Mouse (Mus musculus) yolk sac, embryonic 10.5 days (tissue): ENCODE measurements around the gene Pih1d1.
"Not testable (repeated sequence)": the region's sequence is repeated elsewhere in the genome, so short reads cannot be mapped to it uniquely, and the experiment has no call there.

Experiments
- DNase-seq: peaks from one replicate; pipeline ENCODE4 v3.0.0-alpha.2; 2017; ENCODE audit warnings: low spot score

Gene Pih1d1

GRCm38 (mm10) chr7:45168656-45169055 lies 14.6 kb downstream of the Pih1d1 start:
- no peak for DNase-seq

DNA sequence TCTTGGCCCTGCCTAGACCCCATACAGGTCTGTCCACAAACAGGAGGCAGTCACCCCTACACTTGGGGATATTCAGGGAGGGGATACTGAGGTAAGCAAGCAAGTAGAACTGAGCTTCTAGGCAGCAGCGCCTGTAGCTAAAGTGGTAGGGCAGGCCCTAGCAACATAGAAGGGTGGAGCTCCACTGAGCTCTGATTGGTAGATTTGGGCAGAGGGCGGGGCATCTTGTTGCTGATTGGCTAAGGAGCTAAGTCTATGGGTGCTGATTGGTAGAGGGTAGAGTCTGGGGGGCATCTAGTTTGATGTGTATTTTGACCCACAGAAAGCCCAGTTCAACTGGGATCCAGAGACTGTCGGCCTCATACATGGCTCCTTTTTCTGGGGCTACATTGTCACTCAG lies 15.4 kb downstream of the Pih1d1 start:
- no peak for DNase-seq

DNA sequence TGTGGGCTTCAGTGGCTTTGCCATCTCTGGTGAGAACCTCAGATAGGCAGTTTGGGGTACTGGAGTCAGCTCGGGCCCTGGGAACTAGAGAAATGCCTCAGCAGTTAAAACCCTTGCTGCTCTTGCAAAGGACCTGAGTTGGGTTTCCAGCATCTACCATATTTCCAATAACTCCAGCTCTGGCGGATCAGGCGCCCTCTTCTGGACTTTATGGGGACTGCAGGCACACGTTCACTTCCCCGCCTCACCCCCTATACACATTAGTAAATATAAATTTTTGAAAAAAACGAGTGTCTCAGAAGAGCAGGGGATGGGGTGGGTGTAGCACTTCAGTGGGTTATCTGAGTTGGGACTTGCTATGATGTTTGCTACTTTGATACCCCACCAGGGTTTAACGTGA lies 18.9 kb downstream of the Pih1d1 start:
- no peak for DNase-seq

- not testable (repeated sequence) for DNase-seq
Observed at GRCm38 (mm10) chr7:45173772-45174171, 19.7 kb downstream of the Pih1d1 start.

- no peak for DNase-seq
Observed at GRCm38 (mm10) chr7:45174567-45175280, 20.6 kb downstream of the Pih1d1 start.

DNA sequence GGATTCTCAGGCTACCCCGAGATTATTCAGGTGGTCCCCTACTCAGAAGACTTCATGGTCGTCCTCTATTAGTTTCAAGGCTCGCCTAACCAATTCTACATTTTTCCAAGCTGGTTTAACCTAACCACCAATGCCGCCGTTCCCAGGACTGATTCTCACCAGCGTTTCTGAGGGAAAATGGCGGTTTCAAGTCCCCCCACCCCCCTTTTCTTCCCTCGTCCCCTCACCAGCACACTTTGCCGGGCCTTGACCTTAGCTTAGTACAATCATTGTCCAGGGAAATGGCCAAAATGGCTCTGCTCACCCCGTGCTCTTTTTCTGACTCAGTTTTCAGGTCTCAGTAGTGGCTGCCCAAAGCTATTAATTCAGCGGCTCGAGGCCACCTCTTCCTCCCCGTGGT lies 21.3 kb downstream of the Pih1d1 start:
- no peak for DNase-seq

- no peak for DNase-seq
Observed at GRCm38 (mm10) chr7:45175929-45176328, 21.8 kb downstream of the Pih1d1 start.

- no peak for DNase-seq
Observed at GRCm38 (mm10) chr7:45176356-45176755, 22.3 kb downstream of the Pih1d1 start.

- DNase-seq = no peak
Observed at GRCm38 (mm10) chr7:45178550-45178949, 24.4 kb downstream of the Pih1d1 start.

GRCm38 (mm10) chr7:45179469-45179868 lies 25.4 kb downstream of the Pih1d1 start, which contains the start of gene Gfy:
TSS of gene Gfy (minus strand) at chr7:45179569.
- no peak for DNase-seq

DNA sequence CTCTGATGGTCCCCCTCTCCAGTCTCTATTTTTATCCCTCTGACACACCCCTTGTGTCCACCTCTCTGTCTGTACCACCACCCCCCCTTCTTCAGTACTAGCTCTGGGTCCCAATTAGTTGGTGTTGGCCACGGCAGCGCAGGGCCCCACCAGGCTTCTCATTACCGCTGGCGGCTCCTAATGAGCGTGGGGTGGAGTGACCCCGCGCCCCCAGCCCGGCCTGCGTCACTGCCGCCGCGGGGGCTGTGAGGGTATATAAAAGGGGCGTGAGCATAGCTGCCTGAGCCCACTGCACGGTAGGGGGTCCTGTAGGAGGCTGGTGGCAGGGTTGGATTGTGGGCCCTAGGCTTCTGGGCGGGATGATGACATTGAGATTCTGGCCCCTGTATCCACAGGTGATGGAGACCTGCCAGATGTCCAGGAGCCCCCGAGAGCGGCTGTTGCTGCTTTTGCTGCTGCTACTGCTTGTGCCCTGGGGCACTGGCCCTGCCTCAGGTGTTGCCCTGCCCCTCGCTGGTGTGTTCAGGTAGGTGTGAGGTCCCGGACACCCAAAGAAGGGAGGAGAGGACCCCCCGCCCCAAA lies 26.9 kb downstream of the Pih1d1 start, which contains the start of gene Pth2:
Gene Pth2 (plus strand): TSS at position 100 of the 582 bp plus-strand sequence.
- DNase-seq = no peak

- DNase-seq = no peak
Observed at GRCm38 (mm10) chr7:45181540-45181939, 27.4 kb downstream of the Pih1d1 start.

DNA sequence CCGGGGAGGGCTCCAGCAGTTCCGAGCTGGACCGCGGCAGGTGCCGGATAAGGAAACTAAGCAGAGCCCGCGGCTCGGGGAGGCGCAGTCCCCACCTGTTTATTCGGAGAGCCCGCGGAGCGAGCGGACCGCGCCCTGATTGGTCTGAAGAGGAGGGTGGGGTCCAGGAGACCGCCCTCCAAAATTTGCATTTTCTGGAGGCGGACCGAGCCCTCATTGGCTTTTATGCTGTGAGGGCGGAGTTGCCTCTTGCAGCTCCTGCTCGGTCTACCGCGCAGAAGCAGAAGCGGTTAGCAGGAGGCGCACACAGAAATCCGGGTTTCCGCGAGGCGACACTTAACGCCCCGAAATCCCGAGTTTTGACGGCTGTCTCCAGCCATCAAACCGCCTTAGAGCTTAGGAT lies 28.1 kb downstream of the Pih1d1 start:
- peak; percentile 84 for DNase-seq

GRCm38 (mm10) chr7:45182606-45183005 lies 28.5 kb downstream of the Pih1d1 start:
- DNase-seq = no peak

DNA sequence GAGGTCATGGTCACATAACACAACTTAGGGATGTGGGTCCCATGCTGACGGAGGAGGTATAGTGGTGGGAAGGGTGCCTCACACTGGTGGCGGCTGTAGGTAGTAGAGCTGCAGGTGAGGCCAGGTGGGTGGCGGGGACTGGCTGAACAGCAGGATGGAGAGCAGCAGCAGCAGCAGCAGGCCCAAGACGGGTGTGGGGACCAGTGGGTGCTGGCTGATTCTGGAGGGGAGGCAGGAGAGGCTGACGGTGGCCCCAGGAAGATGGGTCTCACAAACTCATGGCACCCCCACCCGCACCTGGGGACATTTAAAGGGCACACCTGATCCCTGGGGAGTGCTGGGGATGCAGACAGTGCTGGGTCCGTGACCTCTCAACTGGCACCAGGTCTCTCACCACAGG lies 29.6 kb downstream of the Pih1d1 start:
- no peak for DNase-seq

DNA sequence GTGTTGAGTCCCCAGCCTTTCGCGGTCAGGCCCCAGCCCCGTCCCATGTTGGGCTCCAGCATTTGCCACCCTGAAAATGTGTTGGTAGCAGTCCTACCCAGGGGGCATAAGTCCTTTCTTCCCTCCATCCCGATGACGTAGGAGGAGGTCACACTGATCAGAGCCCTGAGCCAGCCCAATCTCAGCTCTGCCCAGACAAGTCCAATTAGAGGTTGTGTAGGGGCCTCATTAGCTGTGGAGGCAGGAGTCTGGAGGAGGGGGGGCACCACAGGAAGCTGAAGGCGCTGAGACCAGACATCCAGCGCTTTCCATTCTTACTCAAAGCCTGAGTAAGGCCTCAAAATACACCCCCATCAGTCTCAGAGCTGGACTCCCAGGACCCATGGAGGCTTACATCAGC lies 31.8 kb downstream of the Pih1d1 start:
- DNase-seq = no peak

GRCm38 (mm10) chr7:45189600-45189999 lies 35.5 kb downstream of the Pih1d1 start:
- no peak for DNase-seq

DNA sequence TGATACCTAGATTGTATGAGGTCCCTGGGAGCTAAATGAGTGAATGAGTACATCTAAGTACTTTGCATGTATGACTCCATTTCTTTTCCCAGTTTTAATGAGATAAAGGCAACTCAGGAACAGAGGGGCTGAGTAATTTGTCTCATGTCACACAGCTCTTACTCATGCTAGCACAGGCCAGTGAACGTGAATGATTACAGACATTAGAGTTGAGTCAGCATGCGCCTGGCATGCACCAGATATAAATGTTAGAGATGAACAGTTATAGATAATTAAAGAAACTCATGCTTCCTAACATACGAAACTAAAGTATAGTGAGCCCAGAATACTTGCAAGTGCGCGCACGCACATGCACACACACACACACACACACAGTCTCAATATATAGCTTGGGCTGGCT lies 36.1 kb downstream of the Pih1d1 start:
- no peak for DNase-seq

- no peak for DNase-seq
Observed at GRCm38 (mm10) chr7:45191161-45191560, 37.1 kb downstream of the Pih1d1 start.

- no peak for DNase-seq
Observed at GRCm38 (mm10) chr7:45191803-45192363, 37.8 kb downstream of the Pih1d1 start.

DNA sequence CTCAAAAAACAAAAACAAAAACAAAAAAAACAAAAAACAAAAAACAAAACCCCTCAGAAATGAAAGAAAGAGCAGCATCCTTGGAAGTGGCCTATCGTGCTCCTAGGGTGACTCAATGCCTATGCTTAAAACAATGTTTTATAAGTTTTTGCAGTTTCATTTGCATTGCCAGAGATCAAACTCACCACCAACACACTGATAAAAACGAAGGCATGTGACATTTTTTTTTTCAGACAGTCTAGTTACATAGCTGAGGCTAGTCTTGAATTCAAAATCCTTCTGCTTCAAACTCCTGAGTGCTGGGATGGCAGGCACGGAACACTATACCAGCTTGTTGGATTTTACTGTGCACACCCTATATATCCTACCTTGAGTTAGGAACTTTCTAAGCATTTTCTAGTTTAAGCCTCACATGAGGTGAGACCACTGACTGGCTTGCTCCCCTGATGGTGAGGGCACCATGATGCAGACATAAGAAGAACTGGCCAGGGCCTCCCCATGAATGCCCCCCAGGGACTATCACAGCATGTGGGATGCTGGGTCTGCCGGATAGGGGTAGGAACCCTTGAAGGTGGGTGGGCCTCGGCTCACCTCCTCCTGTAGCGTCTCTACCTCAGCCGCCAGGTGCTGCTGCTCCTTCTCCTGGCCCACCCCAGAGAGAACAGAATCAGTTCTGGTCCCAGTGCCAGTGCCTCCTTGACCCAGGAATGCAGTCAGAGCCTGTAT lies 38.6 kb downstream of the Pih1d1 start:
- no peak for DNase-seq

DNA sequence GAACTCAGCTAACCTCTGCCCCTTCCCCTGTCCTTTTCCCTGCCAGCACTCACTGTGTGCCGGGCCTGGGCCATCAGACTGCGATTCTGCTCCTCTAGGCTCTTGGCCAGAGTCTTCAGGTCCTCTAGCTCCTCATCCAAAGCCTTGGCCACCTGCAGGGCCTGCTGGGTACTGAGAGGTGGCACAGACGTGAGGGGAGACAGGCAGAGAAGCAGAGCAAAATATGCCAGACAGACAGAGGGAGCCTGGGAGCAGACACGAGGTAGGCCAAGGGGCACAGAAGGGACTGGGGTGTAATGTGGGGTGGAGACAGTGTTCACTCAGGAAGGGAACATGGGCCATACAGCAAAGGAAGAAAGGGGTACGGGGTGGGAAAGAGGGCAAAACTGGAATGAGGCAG lies 39.3 kb downstream of the Pih1d1 start:
- no peak for DNase-seq
